Mouse (Mus musculus): ENCODE measurements around the gene Arhgef12. TPM values are rescaled to one million over a fixed set of nuclear protein-coding genes. Genes with fewer than 3 reads are reported as not detected.

The Arhgef12 gene
- polyA plus RNA-seq, 1 experiment from 2014 or later: 14.8 TPM

DNA sequence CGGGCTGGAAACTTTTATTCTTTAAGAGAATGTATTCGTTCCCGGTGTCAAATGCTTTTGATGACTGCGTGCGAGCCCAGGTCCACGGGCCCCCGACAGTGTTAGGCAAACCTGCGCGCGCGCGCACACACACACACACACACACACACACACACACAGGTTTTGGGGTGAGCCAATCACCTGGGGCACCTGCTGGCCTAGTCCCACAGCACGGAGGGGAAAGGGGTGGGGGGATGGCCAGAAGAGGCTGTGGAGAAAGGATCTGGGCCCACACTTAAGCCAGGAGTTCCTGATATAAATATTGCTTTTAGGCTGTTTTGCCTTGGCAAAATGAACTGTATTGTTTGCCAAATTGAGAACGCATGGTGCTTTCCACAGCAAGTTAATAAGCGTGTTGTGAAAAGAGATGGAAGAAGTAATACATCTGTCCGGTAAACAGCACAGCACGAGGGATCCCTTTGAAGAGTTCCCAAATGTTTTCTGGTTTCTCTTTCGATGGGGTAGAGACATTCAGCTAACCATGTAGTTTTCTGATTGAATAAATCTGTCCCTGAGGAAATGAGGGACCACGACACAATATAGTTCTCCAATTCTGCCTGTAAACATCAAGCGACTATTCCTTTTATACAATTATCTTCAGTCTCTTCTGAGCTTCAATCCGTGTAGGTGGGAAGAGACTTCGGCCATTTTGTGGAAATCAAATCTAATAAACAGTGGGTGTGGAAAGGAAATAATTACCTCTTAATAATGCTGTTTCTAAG lies 433 bp downstream of the Arhgef12 start:
- peak; percentile 62 for DNase-seq (ENCODE audit: low spot score)
- ATAC-seq (replicated peaks; ENCODE audit: low FRiP score): peak; percentile 34
- peak overlapping the region; percentile 89 for H3K4me3 ChIP-seq (ENCODE audit: low read depth, low read length)
- H3K27ac ChIP-seq (ENCODE audit: low read depth, low read length): no peak overlapping the region
- WGBS: 25% methylated on average over 22 of the region's 22 CpGs
- no peaks in the 10 kb centered on the region for H3K9me3 ChIP-seq (ENCODE audit: control insufficient read depth, low read length)
- peak overlapping the region; percentile 91 for H3K9ac ChIP-seq (ENCODE audit: low read length)
- no peaks in the 10 kb centered on the region for H3K27me3 ChIP-seq (ENCODE audit: control insufficient read depth, insufficient read depth, low read length)
- H3K4me1 ChIP-seq (replicated peaks; ENCODE audit: control insufficient read depth, insufficient read depth, low read length): no peaks in the 10 kb centered on the region; the same call in 1 of the 2 replicates
- no peaks in the 10 kb centered on the region; the same call in 1 of the 2 replicates for H3K36me3 ChIP-seq (ENCODE audit: control insufficient read depth, insufficient read depth, low read length)
- H3K4me2 ChIP-seq (ENCODE audit: low read depth, low read length, severe bottlenecking): peak overlapping the region; percentile 61

DNA sequence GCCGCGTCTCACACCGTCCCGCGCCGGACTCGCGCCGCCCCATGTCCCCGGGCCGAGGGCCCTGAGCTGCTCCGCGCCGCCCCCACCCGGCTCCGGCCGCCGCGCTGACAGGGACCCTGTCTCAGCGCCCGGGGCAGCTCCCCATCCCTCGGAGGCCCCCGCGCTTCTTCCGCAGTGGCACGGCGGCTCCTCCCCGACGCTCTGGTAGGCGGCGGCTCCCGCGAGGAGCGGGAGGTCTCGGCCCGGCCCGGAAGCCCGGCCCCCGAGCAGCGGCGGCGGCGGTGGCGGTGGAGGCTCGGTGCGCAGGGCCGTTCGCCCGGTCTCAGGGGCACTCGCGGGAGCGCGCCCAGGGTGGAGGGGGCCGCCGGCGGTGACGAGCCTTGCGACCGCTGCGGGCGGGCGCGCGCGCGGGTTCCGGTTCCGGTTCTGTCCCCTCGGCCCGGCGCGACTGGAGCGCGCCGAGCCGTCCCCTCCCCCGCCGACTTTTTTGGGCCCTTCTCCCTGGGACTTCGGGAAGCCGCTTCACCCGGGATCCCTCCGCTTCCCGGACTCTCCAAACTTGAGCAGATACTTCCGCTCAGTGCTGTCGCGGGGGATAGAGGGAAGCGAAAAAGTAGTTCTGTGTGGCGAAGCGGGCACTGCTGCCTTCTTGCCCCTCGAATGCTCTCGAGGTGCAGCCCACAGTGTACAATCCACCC lies 1.2 kb downstream of the Arhgef12 start:
- Histone ChIP-seq H3K4me3 (ENCODE audit: low read depth, low read length) (peak overlapping the region; percentile 89), H3K9ac (ENCODE audit: low read length) (peak overlapping the region; percentile 91), H3K27me3 (ENCODE audit: control insufficient read depth, insufficient read depth, low read length) (no peaks in the 10 kb centered on the region), H3K4me2 (ENCODE audit: low read depth, low read length, severe bottlenecking) (peak overlapping the region; percentile 61), H3K27ac (ENCODE audit: low read depth, low read length) (peak overlapping the region; percentile 73), H3K4me1 (replicated peaks; ENCODE audit: control insufficient read depth, insufficient read depth, low read length) (no peaks in the 10 kb centered on the region; the same call in 1 of the 2 replicates), H3K9me3 (ENCODE audit: control insufficient read depth, low read length) (no peaks in the 10 kb centered on the region), H3K36me3 (ENCODE audit: control insufficient read depth, insufficient read depth, low read length) (no peaks in the 10 kb centered on the region)
- ATAC-seq (replicated peaks; ENCODE audit: low FRiP score): peak; percentile 87
- WGBS: under 1% methylated on average over 84 of the region's 91 CpGs
- DNase-seq (ENCODE audit: low spot score): peak; percentile 96

- Histone ChIP-seq H3K9me3 (ENCODE audit: control insufficient read depth, low read length) (no peaks in the 10 kb centered on the region), H3K36me3 (ENCODE audit: control insufficient read depth, insufficient read depth, low read length) (no peaks in the 10 kb centered on the region), H3K27me3 (ENCODE audit: control insufficient read depth, insufficient read depth, low read length) (no peaks in the 10 kb centered on the region), H3K9ac (ENCODE audit: low read length) (peak overlapping the region; percentile 91), H3K4me3 (ENCODE audit: low read depth, low read length) (peak overlapping the region; percentile 89), H3K4me2 (ENCODE audit: low read depth, low read length, severe bottlenecking) (peak overlapping the region; percentile 61), H3K27ac (ENCODE audit: low read depth, low read length) (peak overlapping the region; percentile 73), H3K4me1 (replicated peaks; ENCODE audit: control insufficient read depth, insufficient read depth, low read length) (no peaks in the 10 kb centered on the region; the same call in 1 of the 2 replicates)
- under 1% methylated on average over 40 of the region's 40 CpGs for WGBS
- DNase-seq (ENCODE audit: low spot score) (no peak), ATAC-seq (replicated peaks; ENCODE audit: low FRiP score) (peak; percentile 31; the same call in 1 of the 2 replicates)
Measured at GRCm38 (mm10) chr9:43104873-43105663, 2.0 kb downstream of the Arhgef12 start.

- Histone ChIP-seq H3K4me1 (replicated peaks; ENCODE audit: control insufficient read depth, insufficient read depth, low read length) (no peaks in the 10 kb centered on the region; the same call in 1 of the 2 replicates), H3K27ac (ENCODE audit: low read depth, low read length) (no peak overlapping the region), H3K36me3 (ENCODE audit: control insufficient read depth, insufficient read depth, low read length) (no peaks in the 10 kb centered on the region), H3K9ac (ENCODE audit: low read length) (peak overlapping the region; percentile 91), H3K9me3 (ENCODE audit: control insufficient read depth, low read length) (no peaks in the 10 kb centered on the region), H3K4me3 (ENCODE audit: low read depth, low read length) (peak overlapping the region; percentile 89), H3K4me2 (ENCODE audit: low read depth, low read length, severe bottlenecking) (peak overlapping the region; percentile 61), H3K27me3 (ENCODE audit: control insufficient read depth, insufficient read depth, low read length) (no peaks in the 10 kb centered on the region)
- 9% methylated on average over 4 of the region's 4 CpGs for WGBS
- no peak for DNase-seq (ENCODE audit: low spot score)
- ATAC-seq (replicated peaks; ENCODE audit: low FRiP score): no peak
Measured at GRCm38 (mm10) chr9:43104526-43104872, 2.5 kb downstream of the Arhgef12 start.

DNA sequence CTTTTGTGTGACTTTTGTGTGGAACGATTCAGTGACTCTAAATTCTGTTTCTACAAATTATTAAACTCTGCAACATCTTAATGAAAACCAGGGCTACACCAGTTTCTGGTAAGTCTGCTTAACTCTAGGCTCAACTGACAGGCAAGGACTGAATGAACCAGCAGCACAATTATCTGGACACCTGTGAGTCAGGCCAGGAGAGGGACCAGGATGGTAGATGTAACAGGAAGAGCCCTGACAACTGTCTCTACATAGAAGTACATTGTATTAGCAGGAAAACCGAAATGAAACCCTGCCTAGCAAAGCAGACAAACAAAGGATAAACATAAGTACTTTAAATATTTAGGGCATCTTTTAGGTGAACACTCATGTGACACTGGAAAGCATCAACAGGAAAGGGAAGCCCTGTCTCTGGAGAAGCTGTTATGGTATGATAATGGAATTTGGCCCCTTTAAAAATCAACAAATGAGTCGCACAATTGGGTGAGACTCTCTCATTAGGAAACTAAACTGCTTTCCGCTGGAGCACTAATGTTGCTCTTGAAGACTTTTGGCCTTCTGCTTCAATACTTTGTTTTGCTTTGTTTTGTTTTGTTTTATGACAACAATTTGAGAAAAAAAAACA lies 3.3 kb downstream of the Arhgef12 start:
- no peak overlapping the region for H3K27ac ChIP-seq (ENCODE audit: low read depth, low read length)
- no peak for DNase-seq (ENCODE audit: low spot score)

GRCm38 (mm10) chr9:43102931-43103330 lies 4.1 kb downstream of the Arhgef12 start:
- no peaks in the 10 kb centered on the region for H3K9me3 ChIP-seq (ENCODE audit: control insufficient read depth, low read length)
- H3K36me3 ChIP-seq (ENCODE audit: control insufficient read depth, insufficient read depth, low read length): no peaks in the 10 kb centered on the region
- H3K4me1 ChIP-seq (replicated peaks; ENCODE audit: control insufficient read depth, insufficient read depth, low read length): no peaks in the 10 kb centered on the region; the same call in 1 of the 2 replicates
- no peak overlapping the region for H3K9ac ChIP-seq (ENCODE audit: low read length)
- DNase-seq (ENCODE audit: low spot score) (no peak), ATAC-seq (replicated peaks; ENCODE audit: low FRiP score) (no peak)
- H3K4me2 ChIP-seq (ENCODE audit: low read depth, low read length, severe bottlenecking): peak overlapping the region; percentile 12; the same call in 1 of the 2 replicates
- H3K4me3 ChIP-seq (ENCODE audit: low read depth, low read length): no peak overlapping the region
- H3K27ac ChIP-seq (ENCODE audit: low read depth, low read length): no peak overlapping the region
- H3K27me3 ChIP-seq (ENCODE audit: control insufficient read depth, insufficient read depth, low read length): no peaks in the 10 kb centered on the region
- 91% methylated on average over 2 of the region's 2 CpGs for WGBS

More for the DNA sequence above, 3.3 kb downstream of the Arhgef12 start:
- Histone ChIP-seq H3K27me3 (ENCODE audit: control insufficient read depth, insufficient read depth, low read length) (no peaks in the 10 kb centered on the region), H3K9me3 (ENCODE audit: control insufficient read depth, low read length) (no peaks in the 10 kb centered on the region), H3K4me3 (ENCODE audit: low read depth, low read length) (peak overlapping the region; percentile 89; the same call in 1 of the 2 replicates), H3K9ac (ENCODE audit: low read length) (no peak overlapping the region), H3K36me3 (ENCODE audit: control insufficient read depth, insufficient read depth, low read length) (no peaks in the 10 kb centered on the region), H3K4me2 (ENCODE audit: low read depth, low read length, severe bottlenecking) (peak overlapping the region; percentile 61), H3K4me1 (replicated peaks; ENCODE audit: control insufficient read depth, insufficient read depth, low read length) (no peaks in the 10 kb centered on the region; the same call in 1 of the 2 replicates)
- no peak for ATAC-seq (replicated peaks; ENCODE audit: low FRiP score)
- 35% methylated on average over 4 of the region's 4 CpGs for WGBS

GRCm38 (mm10) chr9:43101936-43102595 lies 5.0 kb downstream of the Arhgef12 start:
- WGBS: 77% methylated on average over 8 of the region's 8 CpGs
- H3K4me3 ChIP-seq (ENCODE audit: low read depth, low read length): no peak overlapping the region; the same call in 1 of the 2 replicates
- H3K4me2 ChIP-seq (ENCODE audit: low read depth, low read length, severe bottlenecking): no peak overlapping the region
- no peak for ATAC-seq (replicated peaks; ENCODE audit: low FRiP score)
- H3K9me3 ChIP-seq (ENCODE audit: control insufficient read depth, low read length): no peaks in the 10 kb centered on the region
- no peak overlapping the region for H3K27ac ChIP-seq (ENCODE audit: low read depth, low read length)
- H3K9ac ChIP-seq (ENCODE audit: low read length): no peak overlapping the region
- H3K36me3 ChIP-seq (ENCODE audit: control insufficient read depth, insufficient read depth, low read length): no peaks in the 10 kb centered on the region
- no peaks in the 10 kb centered on the region for H3K27me3 ChIP-seq (ENCODE audit: control insufficient read depth, insufficient read depth, low read length)
- H3K4me1 ChIP-seq (replicated peaks; ENCODE audit: control insufficient read depth, insufficient read depth, low read length): no peaks in the 10 kb centered on the region; the same call in 1 of the 2 replicates
- DNase-seq (ENCODE audit: low spot score): no peak

Measured in forebrain, embryonic 11.5 days (tissue).